Mouse (Mus musculus) CH12.LX (cell line): ENCODE data around the gene Foxs1. TPM values are rescaled to one million over a fixed set of nuclear protein-coding genes. Genes with fewer than 3 reads are reported as not detected.

Source experiments
- DNase-seq: peaks from one replicate; pipeline ENCODE4 v3.0.0-alpha.2; 2013; ENCODE audit errors: extremely low read depth
- H3K27ac ChIP-seq: 2 replicates; pipeline ENCODE4 v1.5.1; 2012; ENCODE audit warnings: low read depth, mild to moderate bottlenecking, control low read depth, moderate library complexity; ENCODE audit not compliant: insufficient read depth
- H3K27me3 ChIP-seq: replicated peaks from 2 replicates; pipeline ENCODE3; 2012; ENCODE audit warnings: inconsistent platforms
- H3K36me3 ChIP-seq, 2 experiments: replicated peaks in 1 of 2; 2 replicates each; pipeline versions ENCODE3 to v1.6.1; 2012; ENCODE audit warnings: inconsistent platforms in 1 of 2, low read length in 1 of 2, mild to moderate bottlenecking in 1 of 2, mixed read lengths in 1 of 2, moderate library complexity in 1 of 2; ENCODE audit not compliant: control insufficient read depth in 1 of 2, insufficient read depth in 1 of 2
- H3K4me1 ChIP-seq, 2 experiments: 2 replicates each; pipeline ENCODE4 v1.6.1; 2012; ENCODE audit warnings: inconsistent platforms in 1 of 2, moderate library complexity in 1 of 2; ENCODE audit not compliant: insufficient read depth in 2 of 2, control insufficient read depth in 1 of 2
- H3K4me2 ChIP-seq: 2 replicates; pipeline ENCODE4 v1.6.1; 2012; ENCODE audit warnings: low read depth, mild to moderate bottlenecking, control low read depth; ENCODE audit not compliant: poor library complexity, insufficient read depth, severe bottlenecking
- H3K4me3 ChIP-seq, 3 experiments: fragments of 150-350 bp in 1 of 3; sonication (generic) in 1 of 3; replicated peaks in 1 of 3; 2 replicates each; pipeline versions ENCODE3 to v1.5.1; 2011 to 2012; ENCODE audit warnings: low read depth in 2 of 3, low read length in 2 of 3, mild to moderate bottlenecking in 2 of 3, moderate library complexity in 2 of 3, control low read depth in 1 of 3, improper control_type of control experiment in 1 of 3, inconsistent platforms in 1 of 3, mixed read lengths in 1 of 3; ENCODE audit not compliant: poor library complexity in 1 of 3
- H3K79me2 ChIP-seq: replicated peaks from 2 replicates; pipeline ENCODE4 v1.6.1; 2012; ENCODE audit warnings: mild to moderate bottlenecking, moderate library complexity; ENCODE audit not compliant: control insufficient read depth, poor library complexity, insufficient read depth, severe bottlenecking; ENCODE audit errors: extremely low read depth
- H3K9ac ChIP-seq: 2 replicates; pipeline ENCODE4 v1.6.1; 2012; ENCODE audit warnings: low read depth, mild to moderate bottlenecking, control low read depth, moderate library complexity; ENCODE audit not compliant: insufficient read depth
- H3K9me3 ChIP-seq: replicated peaks from 2 replicates; pipeline ENCODE3; 2012; ENCODE audit warnings: low read length, inconsistent platforms, mixed read lengths
- BHLHE40 ChIP-seq: IDR thresholded peaks from 2 replicates; pipeline ENCODE4 v1.6.1; 2011; ENCODE audit warnings: mild to moderate bottlenecking, low read depth, low read length, improper control_type of control experiment
- CHD2 ChIP-seq: IDR thresholded peaks from 2 replicates; pipeline ENCODE4 v1.6.1; 2011; ENCODE audit warnings: low read length, improper control_type of control experiment
- CTCF ChIP-seq, 2 experiments: IDR thresholded peaks in 1 of 2; conservative IDR thresholded peaks in 1 of 2; 2 replicates each; pipeline ENCODE4 v1.5.1; 2011 to 2012; ENCODE audit warnings: low read depth in 2 of 2, low read length in 2 of 2, improper control_type of control experiment in 1 of 2, inconsistent platforms in 1 of 2, mild to moderate bottlenecking in 1 of 2, moderate library complexity in 1 of 2
- E2F4 ChIP-seq: IDR thresholded peaks from 2 replicates; pipeline ENCODE4 v1.6.1; 2011; ENCODE audit warnings: low read depth, low read length, improper control_type of control experiment; ENCODE audit not compliant: insufficient replicate concordance
- ELF1 ChIP-seq: IDR thresholded peaks from 2 replicates; pipeline ENCODE4 v1.6.1; 2014; ENCODE audit warnings: low read depth, mild to moderate bottlenecking, inconsistent platforms, low read length, improper control_type of control experiment
- EP300 ChIP-seq: IDR thresholded peaks from 2 replicates; pipeline ENCODE4 v1.6.1; 2011; ENCODE audit warnings: low read length, improper control_type of control experiment
- ETS1 ChIP-seq: conservative IDR thresholded peaks from 2 replicates; pipeline ENCODE4 v1.6.1; 2012; ENCODE audit warnings: low read depth, mild to moderate bottlenecking, inconsistent platforms, low read length, improper control_type of control experiment, moderate library complexity
- GABPA ChIP-seq: IDR thresholded peaks from 2 replicates; pipeline ENCODE4 v1.6.1; 2012; ENCODE audit warnings: low read depth, low read length, improper control_type of control experiment, inconsistent platforms; ENCODE audit not compliant: insufficient replicate concordance
- IRF4 ChIP-seq: IDR thresholded peaks from 2 replicates; pipeline ENCODE4 v1.6.1; 2014; ENCODE audit warnings: low read depth, mild to moderate bottlenecking, inconsistent platforms, low read length, improper control_type of control experiment
- JUN ChIP-seq: IDR thresholded peaks from 2 replicates; pipeline ENCODE4 v1.6.1; 2011; ENCODE audit warnings: low read depth, mild to moderate bottlenecking, low read length, improper control_type of control experiment, moderate library complexity; ENCODE audit not compliant: insufficient read depth
- KAT2A ChIP-seq: IDR thresholded peaks from 2 replicates; pipeline ENCODE4 v1.6.1; 2012; ENCODE audit warnings: low read length, improper control_type of control experiment, inconsistent platforms; ENCODE audit not compliant: insufficient replicate concordance
- MAFK ChIP-seq: IDR thresholded peaks from 2 replicates; pipeline ENCODE4 v1.6.1; 2011; ENCODE audit warnings: low read length, improper control_type of control experiment; ENCODE audit not compliant: insufficient replicate concordance
- MAZ ChIP-seq: IDR thresholded peaks from 2 replicates; pipeline ENCODE4 v1.6.1; 2012; ENCODE audit warnings: low read depth, mild to moderate bottlenecking, inconsistent platforms, low read length, improper control_type of control experiment, moderate library complexity
- MEF2A ChIP-seq: IDR thresholded peaks from 2 replicates; pipeline ENCODE4 v1.6.1; 2014; ENCODE audit warnings: low read depth, mild to moderate bottlenecking, inconsistent platforms, low read length, improper control_type of control experiment, borderline replicate concordance
- MYC ChIP-seq: IDR thresholded peaks from 2 replicates; pipeline ENCODE4 v1.6.1; 2011; ENCODE audit warnings: low read depth, mild to moderate bottlenecking, improper control_type of control experiment, low read length
- NRF1 ChIP-seq: IDR thresholded peaks from 2 replicates; pipeline ENCODE4 v1.6.1; 2014; ENCODE audit warnings: low read depth, mild to moderate bottlenecking, inconsistent platforms, low read length, improper control_type of control experiment, moderate library complexity
- POLR2A ChIP-seq: IDR thresholded peaks from 2 replicates; pipeline ENCODE4 v1.6.1; 2011; ENCODE audit warnings: low read depth, mild to moderate bottlenecking, improper control_type of control experiment, low read length
- RAD21 ChIP-seq: IDR thresholded peaks from 2 replicates; pipeline ENCODE4 v1.6.1; 2011; ENCODE audit warnings: low read depth, mild to moderate bottlenecking, low read length, improper control_type of control experiment, moderate library complexity
- SMC3 ChIP-seq: IDR thresholded peaks from 2 replicates; pipeline ENCODE4 v1.6.1; 2011; ENCODE audit warnings: low read depth, low read length, improper control_type of control experiment
- USF1 ChIP-seq: IDR thresholded peaks from 2 replicates; pipeline ENCODE4 v1.6.1; 2014; ENCODE audit warnings: low read depth, mild to moderate bottlenecking, inconsistent platforms, low read length, improper control_type of control experiment
- USF2 ChIP-seq: conservative IDR thresholded peaks from 2 replicates; pipeline ENCODE4 v1.6.1; 2011; ENCODE audit warnings: low read depth, low read length, improper control_type of control experiment
- ZC3H11A ChIP-seq: IDR thresholded peaks from 2 replicates; pipeline ENCODE4 v1.6.1; 2012; ENCODE audit warnings: low read depth, mild to moderate bottlenecking, inconsistent platforms, low read length, improper control_type of control experiment
- ZKSCAN1 ChIP-seq: IDR thresholded peaks from 2 replicates; pipeline ENCODE4 v1.6.1; 2012; ENCODE audit warnings: low read depth, inconsistent platforms, low read length, improper control_type of control experiment, borderline replicate concordance
- ZMIZ1 ChIP-seq: IDR thresholded peaks from 2 replicates; pipeline ENCODE4 v1.6.1; 2012; ENCODE audit warnings: low read depth, mild to moderate bottlenecking, inconsistent platforms, low read length, improper control_type of control experiment
- ZNF384 ChIP-seq: IDR thresholded peaks from 2 replicates; pipeline ENCODE4 v1.6.1; 2012; ENCODE audit warnings: low read depth, low read length, improper control_type of control experiment, inconsistent platforms
- dilution Hi-C: fragments of 300-500 bp; cut with MboI; formaldehyde crosslinking; loops from 2 replicates; pipeline ENCODE4 v1.14.3; 2020; ENCODE audit warnings: low sequenced_read_pairs; ENCODE audit not compliant: extremely low pct_unique_long_range_greater_than_20kb, extremely low pct_ligation_motif_present
- in situ Hi-C: fragments of 300-500 bp; cut with MboI; formaldehyde crosslinking; loops from 3 replicates; pipeline ENCODE4 v1.14.3; 2019; ENCODE audit warnings: low sequenced_read_pairs, low pct_ligation_motif_present, low pct_unique_long_range_greater_than_20kb, mixed read lengths
- polyA plus RNA-seq: library from polyadenylated mRNA; unstranded; fragments of >175 nt; gene quantifications from 2 replicates; pipeline ENCODE4 v1.2.1, GENCODE M21; 2012; ENCODE audit warnings: low read depth; ENCODE audit not compliant: insufficient read length
- total RNA-seq, 2 experiments: library from RNA; depleted of rRNA; stranded (reverse); fragments of 300-350 nt in 1 of 2; fragments of >200 nt in 1 of 2; gene quantifications; 2 replicates each; pipeline ENCODE4 v1.2.3; 2012 to 2014

Gene Foxs1
- total and polyA plus RNA-seq, 3 experiments, result 6.1 to 9.5 (median 9.1) TPM

- Histone ChIP-seq H3K9ac (no peak overlapping the region), H3K27ac (no peak overlapping the region), H3K4me3 (no peak overlapping the region), H3K36me3 (no peaks in the 10 kb centered on the region), H3K27me3 (peaks cover 92% of the 10 kb centered on the region)
- in situ Hi-C loops, result no loop called here
- DNase-seq, result no peak
- TF ChIP-seq SMC3, result no peak
- no peak for TF ChIP-seq CTCF (conservative IDR thresholded peaks at IDR 0.05 in 1 of 2, IDR thresholded peaks at IDR 0.05 in 1 of 2; ENCODE audit: low read depth in 2 of 2, low read length in 2 of 2)
- no peak for TF ChIP-seq EP300
- no peak for TF ChIP-seq JUN
- TF ChIP-seq USF2, result no peak
- TF ChIP-seq GABPA, result no peak
- no peak for TF ChIP-seq BHLHE40
- TF ChIP-seq NRF1, result no peak
- TF ChIP-seq RAD21, result no peak
- TF ChIP-seq ETS1, result no peak
- TF ChIP-seq USF1, result no peak
- no peak for TF ChIP-seq E2F4
- TF ChIP-seq ELF1, result no peak
- TF ChIP-seq, all 38 proteins: peak for 0
- dilution Hi-C loops, result no loop called here
- Histone ChIP-seq H3K79me2 (no peaks in the 10 kb centered on the region), H3K4me2 (0 out of 2 replicates have a peak overlapping the region, but pooled peaks have one; percentile 24), H3K9me3 (no peaks in the 10 kb centered on the region), H3K4me1 (peaks cover 0 to 15% of the 10 kb centered on the region in 2 experiments; a peak in 2 of 4 replicates)
These were observed 10.0 kb upstream of the Foxs1 start for GRCm38 (mm10) chr2:152942898-152943515.

GRCm38 (mm10) chr2:152941776-152942175, 8.8 kb upstream of the Foxs1 start:
- no peak for DNase-seq
- Histone ChIP-seq H3K4me3 (no peak overlapping the region), H3K4me1 (peaks cover 0 to 15% of the 10 kb centered on the region in 2 experiments; a peak in 2 of 4 replicates), H3K4me2 (no peak overlapping the region), H3K36me3 (no peaks in the 10 kb centered on the region), H3K9ac (no peak overlapping the region), H3K27me3 (peaks cover 84% of the 10 kb centered on the region), H3K27ac (no peak overlapping the region), H3K79me2 (no peaks in the 10 kb centered on the region), H3K9me3 (no peaks in the 10 kb centered on the region)
- dilution Hi-C loops (no loop called here), in situ Hi-C loops (no loop called here)
- TF ChIP-seq MYC (no peak), ZMIZ1 (no peak), POLR2A (no peak), SMC3 (no peak), MAZ (no peak), MEF2A (no peak), ZC3H11A (no peak), ELF1 (no peak), IRF4 (no peak), JUN (no peak), BHLHE40 (no peak), ZNF384 (no peak), CHD2 (no peak), USF1 (no peak), MAFK (no peak), EP300 (no peak), ZKSCAN1 (no peak), KAT2A (no peak), E2F4 (no peak)
